Mouse (Mus musculus): ENCODE results near the gene Ifitm2.

- TF ChIP-seq MYOD1 (IDR thresholded peaks at IDR 0.05; ENCODE audit: control insufficient read depth, insufficient read length, low read depth), result no peak
- no peak for TF ChIP-seq MAX (IDR thresholded peaks at IDR 0.05)
- no peak for TF ChIP-seq CTCF (IDR thresholded peaks at IDR 0.05; ENCODE audit: control insufficient read depth, insufficient read depth, insufficient read length)
- TF ChIP-seq CEBPB (IDR thresholded peaks at IDR 0.05; ENCODE audit: low read depth), result no peak
Measured at GRCm38 (mm10) chr7:140922398-140923069, 33.3 kb downstream of the Ifitm2 start.
